Mouse (Mus musculus): ENCODE measurements around the gene Specc1l. TPM values are rescaled to one million over a fixed set of nuclear protein-coding genes. Genes with fewer than 3 reads are reported as not detected.
A peak's percentile ranks its signal among the peaks of the same experiment; 100 is the strongest.
"Not testable (repeated sequence)": the region's sequence is repeated elsewhere in the genome, so short reads cannot be mapped to it uniquely, and the experiment has no call there.

Specc1l gene
- total RNA-seq, 2 experiments from 2014 or later, result 41.0 to 41.7 TPM

GRCm38 (mm10) chr10:75316908-75317761, 105.3 kb downstream of the Specc1l start:
- peak; percentile 80 to 87 for DNase-seq

- DNase-seq, result peak in 1 of 2 experiments; percentile 32
Measured at GRCm38 (mm10) chr10:75318206-75318605, 106.3 kb downstream of the Specc1l start.

GRCm38 (mm10) chr10:75320321-75320720, 108.4 kb downstream of the Specc1l start:
- peak in 1 of 2 experiments; percentile 42 for DNase-seq

GRCm38 (mm10) chr10:75322966-75323365, 111.1 kb downstream of the Specc1l start:
- peak; percentile 44 to 47 for DNase-seq

GRCm38 (mm10) chr10:75323986-75324385, 112.1 kb downstream of the Specc1l start:
- no peak for DNase-seq

GRCm38 (mm10) chr10:75324391-75324790, 112.5 kb downstream of the Specc1l start:
- DNase-seq, result no peak

- no peak for DNase-seq
Measured at GRCm38 (mm10) chr10:75325821-75326220, 113.9 kb downstream of the Specc1l start.

- peak; percentile 61 to 78 for DNase-seq
Measured at GRCm38 (mm10) chr10:75326553-75326952, 114.7 kb downstream of the Specc1l start.

GRCm38 (mm10) chr10:75327081-75327480, 115.2 kb downstream of the Specc1l start:
- no peak for DNase-seq

- DNase-seq, result peak in 1 of 2 experiments; percentile 50
Measured at GRCm38 (mm10) chr10:75328201-75328704, 116.4 kb downstream of the Specc1l start.

GRCm38 (mm10) chr10:75332268-75332667, 120.4 kb downstream of the Specc1l start:
- no peak for DNase-seq

GRCm38 (mm10) chr10:75333176-75333776, 121.4 kb downstream of the Specc1l start:
- DNase-seq, result no peak

GRCm38 (mm10) chr10:75334175-75334574, 122.3 kb downstream of the Specc1l start:
- no peak for DNase-seq

- peak; percentile 50 to 81 for DNase-seq
Measured at GRCm38 (mm10) chr10:75335075-75335474, 123.2 kb downstream of the Specc1l start.

- DNase-seq, result no peak
Measured at GRCm38 (mm10) chr10:75337231-75337630, 125.4 kb downstream of the Specc1l start.

GRCm38 (mm10) chr10:75338852-75339251, 127.0 kb downstream of the Specc1l start:
- DNase-seq, result no peak

- no peak for DNase-seq
Measured at GRCm38 (mm10) chr10:75339377-75339776, 127.5 kb downstream of the Specc1l start.

- no peak for DNase-seq
Measured at GRCm38 (mm10) chr10:75341936-75342335, 130.1 kb downstream of the Specc1l start.

GRCm38 (mm10) chr10:75344563-75344962, 132.7 kb downstream of the Specc1l start:
- DNase-seq, result not testable (repeated sequence)

- DNase-seq, result peak; percentile 56 to 61
Measured at GRCm38 (mm10) chr10:75345265-75345664, 133.4 kb downstream of the Specc1l start.

- DNase-seq, result no peak
Measured at GRCm38 (mm10) chr10:75350564-75350963, 138.7 kb downstream of the Specc1l start.

- no peak for DNase-seq
Measured at GRCm38 (mm10) chr10:75352541-75352940, 140.7 kb downstream of the Specc1l start.

GRCm38 (mm10) chr10:75353838-75354241, 142.0 kb downstream of the Specc1l start:
- DNase-seq, result not testable (repeated sequence)
